Mouse (Mus musculus) C2C12 (cell line): ENCODE measurements around the gene Msantd1. TPM values are rescaled to one million over a fixed set of nuclear protein-coding genes. Genes with fewer than 3 reads are reported as not detected.

Source experiments
- H3K27me3 ChIP-seq: one replicate; pipeline ENCODE4 v1.6.1; 2011; ENCODE audit not compliant: control insufficient read depth, insufficient read depth, insufficient read length
- H3K36me3 ChIP-seq: one replicate; pipeline ENCODE4 v1.6.1; 2011; ENCODE audit not compliant: control insufficient read depth, insufficient read depth
- H3K4me3 ChIP-seq: one replicate; pipeline ENCODE4 v1.5.1; 2011; ENCODE audit warnings: mild to moderate bottlenecking, control low read depth; ENCODE audit not compliant: poor library complexity, insufficient read depth, severe bottlenecking
- H3K79me2 ChIP-seq: one replicate; pipeline ENCODE4 v1.6.1; 2011; ENCODE audit not compliant: control insufficient read depth, insufficient read depth
- H3K79me3 ChIP-seq: one replicate; pipeline ENCODE4 v1.6.1; 2011; ENCODE audit warnings: low read depth, control low read depth
- H3ac ChIP-seq: one replicate; pipeline ENCODE3; 2011; ENCODE audit warnings: low read depth; ENCODE audit not compliant: control insufficient read depth, insufficient read length
- CEBPB ChIP-seq: IDR thresholded peaks from one replicate; pipeline ENCODE4 v1.6.1; 2011; ENCODE audit warnings: low read depth, mild to moderate bottlenecking, control low read depth, moderate library complexity
- CTCF ChIP-seq: IDR thresholded peaks from one replicate; pipeline ENCODE4 v1.5.1; 2011; ENCODE audit not compliant: control insufficient read depth, insufficient read depth, insufficient read length
- FOSL1 ChIP-seq: IDR thresholded peaks from one replicate; pipeline ENCODE4 v1.8.0; 2011; ENCODE audit warnings: mild to moderate bottlenecking, low read length; ENCODE audit not compliant: poor library complexity, insufficient read depth, severe bottlenecking
- MAX ChIP-seq: IDR thresholded peaks from one replicate; pipeline ENCODE4 v1.6.1; 2011; ENCODE audit warnings: mild to moderate bottlenecking, control low read depth
- MYOD1 ChIP-seq: IDR thresholded peaks from one replicate; pipeline ENCODE4 v1.6.1; 2011; ENCODE audit warnings: low read depth; ENCODE audit not compliant: control insufficient read depth, insufficient read length
- MYOG ChIP-seq: IDR thresholded peaks from one replicate; pipeline ENCODE4 v1.6.1; 2011; ENCODE audit not compliant: control insufficient read depth, insufficient read length; ENCODE audit errors: extremely low read depth
- USF1 ChIP-seq: IDR thresholded peaks from one replicate; pipeline ENCODE4 v1.6.1; 2011; ENCODE audit warnings: low read depth, mild to moderate bottlenecking, control low read depth, moderate library complexity
- polyA plus RNA-seq: library from polyadenylated mRNA; unstranded; fragments of >200 nt; fragmentation: generic; extraction: Trizol; gene quantifications from one replicate; pipeline ENCODE4 v1.2.1, GENCODE M21; 2012; ENCODE audit warnings: missing spikeins

Msantd1 gene
- polyA plus RNA-seq, 1 experiment: not detected

GRCm38 (mm10) chr5:34918785-34919184 lies 11.0 kb downstream of the Msantd1 start:
- Histone ChIP-seq H3K36me3 (no peaks in the 10 kb centered on the region), H3K79me3 (no peaks in the 10 kb centered on the region), H3K4me3 (no peak overlapping the region), H3K27me3 (peaks cover 5% of the 10 kb centered on the region), H3ac (no peak overlapping the region), H3K79me2 (no peaks in the 10 kb centered on the region)
- TF ChIP-seq CEBPB (no peak), MAX (no peak), CTCF (no peak), FOSL1 (no peak), MYOG (no peak), MYOD1 (no peak), USF1 (no peak)

- Histone ChIP-seq H3K4me3 (no peak overlapping the region), H3K27me3 (peaks cover 5% of the 10 kb centered on the region), H3K36me3 (no peaks in the 10 kb centered on the region), H3K79me2 (no peaks in the 10 kb centered on the region), H3ac (no peak overlapping the region), H3K79me3 (no peaks in the 10 kb centered on the region)
- TF ChIP-seq MAX (no peak), MYOG (no peak), FOSL1 (no peak), MYOD1 (no peak), CTCF (no peak), CEBPB (no peak), USF1 (no peak)
Observed at GRCm38 (mm10) chr5:34922531-34922930, 14.7 kb downstream of the Msantd1 start.

- Histone ChIP-seq H3ac (no peak overlapping the region), H3K4me3 (no peak overlapping the region), H3K79me3 (no peaks in the 10 kb centered on the region), H3K36me3 (no peaks in the 10 kb centered on the region), H3K79me2 (no peaks in the 10 kb centered on the region), H3K27me3 (peaks cover 5% of the 10 kb centered on the region)
- TF ChIP-seq FOSL1 (no peak), USF1 (no peak), CTCF (no peak), MYOG (no peak), MAX (no peak), CEBPB (no peak), MYOD1 (no peak)
Observed at GRCm38 (mm10) chr5:34923920-34924319, 16.1 kb downstream of the Msantd1 start.

- peaks cover 5% of the 10 kb centered on the region for H3K27me3 ChIP-seq
- no peak for TF ChIP-seq CTCF
- no peak for TF ChIP-seq MAX
- TF ChIP-seq MYOD1: no peak
- no peak for TF ChIP-seq USF1
- no peak for TF ChIP-seq CEBPB
- TF ChIP-seq FOSL1: no peak
- TF ChIP-seq MYOG: no peak
- H3K79me3 ChIP-seq: no peaks in the 10 kb centered on the region
- H3K4me3 ChIP-seq: no peak overlapping the region
- no peaks in the 10 kb centered on the region for H3K36me3 ChIP-seq
- H3K79me2 ChIP-seq: no peaks in the 10 kb centered on the region
- no peak overlapping the region for H3ac ChIP-seq
Observed at GRCm38 (mm10) chr5:34924519-34924918, 16.7 kb downstream of the Msantd1 start.

DNA sequence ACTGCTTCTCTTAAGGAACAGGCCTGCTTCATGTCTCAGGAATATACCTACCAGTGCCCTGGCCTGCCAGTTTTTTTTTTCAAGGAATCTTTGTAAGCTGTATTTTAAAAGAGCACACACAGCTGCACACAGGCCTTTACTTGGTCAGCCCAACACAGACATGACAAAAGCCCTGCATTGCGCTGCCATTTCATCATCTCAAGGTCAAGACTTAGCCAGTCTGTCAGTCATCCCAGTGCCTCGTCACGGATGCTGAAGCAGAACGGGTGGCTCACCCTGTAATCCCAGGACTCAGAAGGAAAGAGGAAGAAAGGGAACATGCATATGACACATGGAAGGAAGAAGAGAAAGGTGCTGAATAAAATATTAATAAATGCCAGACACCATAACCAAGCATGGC lies 19.8 kb downstream of the Msantd1 start:
- Histone ChIP-seq H3K4me3 (no peak overlapping the region), H3K27me3 (peaks cover 4% of the 10 kb centered on the region), H3K36me3 (no peaks in the 10 kb centered on the region), H3K79me3 (no peaks in the 10 kb centered on the region), H3ac (no peak overlapping the region), H3K79me2 (no peaks in the 10 kb centered on the region)
- TF ChIP-seq CEBPB (no peak), MYOD1 (no peak), MAX (no peak), USF1 (no peak)

GRCm38 (mm10) chr5:34930151-34930975 lies 22.6 kb downstream of the Msantd1 start:
- Histone ChIP-seq H3K79me3 (no peaks in the 10 kb centered on the region), H3ac (no peak overlapping the region), H3K79me2 (no peaks in the 10 kb centered on the region), H3K4me3 (no peak overlapping the region), H3K27me3 (peaks cover 4% of the 10 kb centered on the region), H3K36me3 (no peaks in the 10 kb centered on the region)
- TF ChIP-seq MAX: no peak
